Mouse (Mus musculus) c-Kit-positive CD71-positive TER-119-negative erythroid progenitor cells, embryonic 14.5 days (primary cell): Measurements from ENCODE around the gene Rasgrp3.
"Not testable (repeated sequence)": the region's sequence is repeated elsewhere in the genome, so short reads cannot be mapped to it uniquely, and the experiment has no call there.

Source experiments
- DNase-seq: peaks from one replicate; pipeline ENCODE4 v3.0.0-alpha.2; 2013; ENCODE audit warnings: low read depth

Gene Rasgrp3

DNA sequence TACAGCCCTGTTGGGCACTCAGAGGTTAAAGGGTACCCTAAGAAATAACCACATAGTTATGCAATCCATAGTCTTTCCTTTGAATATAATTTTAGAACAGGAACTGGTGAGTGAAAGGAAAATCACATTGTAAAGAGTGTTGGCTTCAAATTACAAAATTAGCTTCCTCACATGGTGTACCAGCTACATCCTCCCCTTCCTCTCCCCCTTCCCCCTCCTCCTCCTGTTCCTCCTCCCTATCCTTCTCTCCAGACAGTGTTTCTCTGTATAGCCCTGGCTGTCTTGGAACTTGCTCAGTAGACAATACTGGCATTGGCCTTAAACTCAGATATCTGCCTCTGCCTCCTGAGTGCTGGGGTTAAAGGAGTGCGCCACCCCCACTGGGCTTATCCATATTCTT lies 26.1 kb downstream of the Rasgrp3 start:
- DNase-seq: no peak

DNA sequence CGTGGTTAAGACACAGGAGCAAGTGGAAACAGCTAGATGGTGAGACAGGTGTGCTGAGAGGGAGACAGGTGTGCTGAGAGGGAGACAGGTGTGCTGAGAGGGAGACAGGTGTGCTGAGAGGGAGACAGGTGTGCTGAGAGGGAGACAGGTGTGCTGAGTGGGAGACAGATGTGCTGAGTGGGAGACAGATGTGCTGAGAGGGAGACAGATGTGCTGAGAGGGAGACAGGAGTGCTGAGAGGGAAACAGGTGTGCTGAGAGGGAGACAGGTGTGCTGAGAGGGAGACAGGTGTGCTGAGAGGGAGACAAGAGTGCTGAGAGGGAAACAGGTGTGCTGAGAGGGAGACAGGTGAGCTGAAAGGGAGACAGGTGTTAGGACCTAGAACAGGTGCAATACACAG lies 27.5 kb downstream of the Rasgrp3 start:
- DNase-seq: not testable (repeated sequence)

DNA sequence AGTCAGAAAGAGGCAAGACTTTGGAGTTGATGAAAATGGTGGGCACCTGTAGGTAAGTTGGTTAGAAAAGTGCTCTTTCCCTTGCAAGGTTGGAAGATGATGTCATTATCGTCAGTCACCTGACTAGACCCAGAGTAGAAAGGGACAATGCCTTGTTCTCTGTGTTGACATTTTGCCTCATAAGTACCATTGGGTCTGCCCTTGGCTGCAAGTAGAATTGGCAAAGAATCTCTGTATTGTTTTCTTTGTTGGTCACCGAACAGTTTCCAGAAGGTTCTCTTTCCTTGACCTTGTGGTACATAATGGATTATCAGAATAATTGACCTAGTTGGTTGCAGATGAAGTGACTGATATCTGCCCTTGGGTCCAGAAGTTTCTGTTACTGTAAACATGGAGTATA lies 27.9 kb downstream of the Rasgrp3 start:
- DNase-seq: no peak

DNA sequence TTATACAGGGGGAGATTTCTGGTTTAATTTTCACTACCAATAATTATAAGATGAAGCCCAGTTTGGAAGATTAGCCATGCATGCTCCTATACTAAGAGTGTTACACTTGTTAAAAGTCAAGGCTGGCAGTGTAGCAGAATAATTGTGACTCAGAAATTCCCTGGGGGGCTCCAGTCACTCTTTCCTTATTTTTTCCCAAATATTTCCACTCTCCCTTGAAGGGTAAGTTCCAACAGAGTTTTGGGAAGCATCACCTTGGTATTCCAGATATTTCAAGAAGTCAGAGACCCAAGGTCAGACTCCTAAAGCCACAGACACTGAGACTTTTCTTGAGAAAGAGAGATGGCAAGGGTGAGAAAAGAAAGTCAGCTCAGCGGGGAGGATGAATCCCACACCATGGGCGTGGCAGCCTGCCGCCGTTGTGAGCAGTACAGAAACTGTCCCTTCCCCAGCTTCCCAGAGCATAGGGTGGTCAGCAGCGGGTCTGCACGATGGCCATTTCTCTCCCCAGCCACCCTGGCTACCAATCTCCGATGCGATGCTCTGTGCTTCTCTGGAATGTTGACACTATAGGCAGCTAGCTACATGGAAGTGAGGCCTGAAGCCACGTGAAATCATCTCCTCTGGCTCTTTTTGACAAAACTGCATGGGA lies 28.8 kb downstream of the Rasgrp3 start:
- DNase-seq: no peak

DNA sequence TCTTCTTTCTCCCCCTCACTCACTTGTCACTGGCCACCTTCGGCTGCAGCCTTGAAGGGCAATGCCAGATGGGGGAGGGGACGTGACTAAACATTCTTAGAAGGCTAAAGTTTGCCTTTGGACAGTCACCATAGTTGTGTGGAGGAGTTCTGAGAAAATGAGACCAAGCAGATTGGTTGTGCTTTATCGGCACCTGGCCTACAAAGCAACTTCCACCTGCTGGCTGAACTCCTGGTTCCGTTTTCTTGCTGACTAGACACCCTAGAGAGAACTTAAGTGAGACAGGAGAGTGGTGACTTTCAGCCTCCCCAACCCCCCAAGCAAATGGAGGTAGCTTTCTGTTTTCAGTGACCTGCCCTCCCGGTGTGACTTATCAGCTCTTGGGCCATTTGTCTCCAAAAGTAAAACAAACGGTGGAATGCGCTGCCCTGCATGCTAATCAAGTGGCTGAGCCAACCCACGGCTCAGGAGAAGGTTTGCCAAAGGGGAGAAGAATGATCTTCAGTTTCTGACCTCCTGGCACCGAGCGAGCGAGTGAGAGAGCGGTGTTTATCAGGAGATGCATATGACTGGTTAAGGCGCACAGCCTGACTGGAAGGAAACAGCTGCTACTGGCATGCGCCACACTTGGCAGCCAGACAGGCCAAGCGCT lies 29.4 kb downstream of the Rasgrp3 start:
- DNase-seq: no peak

DNA sequence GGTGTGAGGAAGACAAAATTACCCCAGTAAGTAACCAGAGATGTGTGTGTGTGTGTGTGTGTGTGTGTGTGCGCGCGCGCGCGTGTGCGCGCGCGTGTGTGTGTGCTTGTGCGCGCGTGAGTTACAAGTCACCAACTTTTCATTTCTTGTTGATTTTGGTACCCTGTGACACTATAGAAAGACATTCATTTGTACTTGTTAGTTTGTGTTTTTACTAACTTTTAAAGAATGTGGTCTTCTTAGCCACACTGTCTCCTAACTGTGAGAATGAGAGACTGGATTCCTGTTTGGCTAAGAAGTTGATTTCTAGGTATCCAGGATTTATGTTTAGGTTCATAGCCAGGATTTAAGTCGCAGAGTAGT lies 29.9 kb downstream of the Rasgrp3 start:
- no peak for DNase-seq

DNA sequence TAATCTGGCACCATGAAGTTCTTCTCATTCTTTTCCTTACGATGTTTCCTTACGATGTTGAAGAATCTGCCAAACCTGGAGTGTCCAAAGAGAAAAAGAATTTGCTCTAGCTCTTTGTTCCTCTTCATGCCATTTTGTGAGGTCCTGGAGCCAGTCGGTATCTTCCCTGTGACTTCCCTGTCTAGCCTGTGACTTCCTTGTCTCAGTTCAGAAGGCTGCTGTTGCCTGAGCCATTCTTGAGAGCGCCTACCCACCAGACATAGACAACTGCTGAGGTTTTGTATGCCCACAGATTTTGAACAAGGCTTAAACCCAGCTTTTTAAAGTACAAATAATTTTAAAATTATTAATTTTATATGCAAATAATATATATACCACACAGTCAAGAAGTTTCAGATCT lies 31.3 kb downstream of the Rasgrp3 start:
- no peak for DNase-seq

DNA sequence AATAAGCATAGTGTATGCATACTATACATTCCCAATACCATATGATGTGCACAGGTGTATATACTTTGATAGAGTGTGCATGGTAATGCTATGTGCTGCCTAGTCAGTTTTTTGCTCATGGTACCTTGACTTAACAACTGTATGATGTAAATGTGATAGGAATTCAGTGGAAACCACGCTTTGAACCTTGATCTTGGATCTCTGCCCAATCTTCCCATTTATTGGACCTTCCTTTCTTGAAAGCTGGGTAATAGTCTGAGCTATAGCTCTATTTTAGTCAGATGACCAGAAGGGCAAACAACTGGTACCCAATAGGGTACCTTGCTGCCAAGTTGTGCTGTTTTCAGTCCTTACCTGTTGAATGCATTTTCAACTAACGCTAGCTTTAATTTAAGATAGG lies 31.8 kb downstream of the Rasgrp3 start:
- DNase-seq: no peak

- DNase-seq: no peak
Measured at GRCm38 (mm10) chr17:75468479-75469114, 32.9 kb downstream of the Rasgrp3 start.

- no peak for DNase-seq
Measured at GRCm38 (mm10) chr17:75470325-75470724, 34.6 kb downstream of the Rasgrp3 start.

GRCm38 (mm10) chr17:75470885-75471610 lies 35.4 kb downstream of the Rasgrp3 start:
- no peak for DNase-seq

GRCm38 (mm10) chr17:75471644-75472253 lies 36.1 kb downstream of the Rasgrp3 start:
- DNase-seq: no peak

- DNase-seq: no peak
Measured at GRCm38 (mm10) chr17:75472379-75472778, 36.7 kb downstream of the Rasgrp3 start.

DNA sequence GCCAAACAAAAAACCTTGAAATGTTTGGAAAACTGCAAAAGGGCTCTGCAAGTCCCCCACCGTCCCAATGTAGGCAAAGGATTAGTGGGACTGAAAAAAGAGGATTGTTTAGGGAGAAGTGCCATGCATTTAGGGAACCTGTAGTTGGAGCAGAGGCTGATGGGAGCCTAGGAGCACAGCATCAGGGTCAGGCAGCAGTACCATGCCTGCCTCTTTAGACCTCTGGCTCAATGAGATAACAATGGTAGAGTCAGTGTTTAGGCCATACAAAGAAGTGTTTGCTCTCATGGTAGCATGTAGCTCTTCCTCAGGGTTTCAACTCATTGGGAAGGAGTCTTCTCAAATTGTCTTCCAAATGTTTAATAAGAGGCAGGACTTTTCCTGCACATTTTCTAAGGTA lies 40.3 kb downstream of the Rasgrp3 start:
- no peak for DNase-seq

DNA sequence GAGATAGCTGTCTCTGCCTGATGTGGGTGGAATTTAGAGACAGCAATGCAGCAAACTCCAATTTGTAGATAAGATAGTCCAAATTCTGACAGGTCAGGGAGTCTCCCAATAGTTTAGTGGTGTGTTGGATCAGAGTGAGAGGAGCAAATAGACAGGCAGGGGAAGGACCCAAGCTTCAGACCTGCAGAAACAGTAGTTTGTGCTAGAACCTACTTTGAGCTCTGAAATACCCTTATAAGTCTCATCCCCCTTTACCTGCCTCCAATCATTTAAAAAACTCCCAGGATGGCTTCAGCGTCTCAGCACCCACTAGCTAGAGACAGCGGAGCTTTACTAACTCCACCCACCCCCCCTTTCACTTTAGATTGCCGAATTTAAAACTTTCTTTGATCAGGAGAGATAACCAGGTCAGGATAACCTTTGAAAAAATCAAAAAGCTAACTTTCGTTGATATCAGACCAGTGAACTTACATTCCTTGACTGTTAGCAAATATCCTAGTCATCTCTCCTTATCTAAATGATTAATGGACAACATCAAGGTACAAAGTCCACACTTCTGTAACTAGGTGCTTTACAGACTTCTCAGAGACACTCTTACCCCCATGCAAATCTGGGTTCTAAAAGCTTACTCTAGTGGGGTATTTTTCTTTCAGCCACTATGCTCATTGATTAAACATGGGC lies 41.2 kb downstream of the Rasgrp3 start:
- no peak for DNase-seq

- DNase-seq: no peak
Measured at GRCm38 (mm10) chr17:75477655-75478054, 42.0 kb downstream of the Rasgrp3 start.

GRCm38 (mm10) chr17:75478836-75479235 lies 43.1 kb downstream of the Rasgrp3 start:
- DNase-seq: no peak

- no peak for DNase-seq
Measured at GRCm38 (mm10) chr17:75479663-75480062, 44.0 kb downstream of the Rasgrp3 start.

- DNase-seq: no peak
Measured at GRCm38 (mm10) chr17:75480379-75480778, 44.7 kb downstream of the Rasgrp3 start.

DNA sequence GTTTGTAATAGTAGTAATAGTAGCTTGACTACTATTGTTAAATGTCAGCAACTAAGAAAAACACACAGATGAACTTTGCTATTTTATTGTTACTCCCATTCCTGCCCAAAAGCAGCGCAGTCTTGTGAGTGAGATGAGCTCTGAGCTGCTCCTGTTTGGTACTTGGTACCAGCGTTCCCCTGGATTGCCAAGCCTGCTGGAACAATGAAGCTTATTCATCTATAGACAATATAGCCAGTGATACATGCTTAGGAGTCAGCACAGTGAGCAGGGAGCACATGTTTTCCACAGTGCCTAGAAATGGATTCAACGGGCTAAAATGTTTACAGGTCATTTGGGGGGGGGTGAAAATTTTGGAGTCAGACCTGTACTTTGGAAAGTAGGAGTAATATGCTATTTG lies 50.5 kb downstream of the Rasgrp3 start:
- no peak for DNase-seq

GRCm38 (mm10) chr17:75495213-75495612 lies 59.5 kb downstream of the Rasgrp3 start:
- no peak for DNase-seq

DNA sequence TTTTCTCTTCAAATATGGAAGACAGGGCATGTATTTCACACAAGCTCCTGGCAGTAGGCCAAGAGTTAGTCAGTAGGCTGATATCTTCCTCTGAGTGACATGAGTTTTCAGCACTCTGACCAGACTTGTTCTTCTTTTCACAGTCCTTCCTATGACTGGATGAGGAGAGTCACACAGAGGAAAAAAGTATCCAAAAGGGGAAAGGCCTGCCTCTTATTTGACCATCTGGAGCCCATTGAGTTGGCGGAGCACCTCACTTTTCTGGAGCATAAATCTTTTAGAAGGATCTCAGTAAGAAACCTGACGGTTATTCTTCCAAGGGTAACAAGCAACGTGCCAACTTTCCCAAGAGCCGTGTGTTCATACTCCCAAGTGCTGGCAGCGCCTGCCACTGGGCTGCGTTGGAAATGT lies 62.5 kb downstream of the Rasgrp3 start:
- no peak for DNase-seq
